Mouse (Mus musculus): ENCODE data around the gene 2700081O15Rik. TPM values are rescaled to one million over a fixed set of nuclear protein-coding genes. Genes with fewer than 3 reads are reported as not detected.

2700081O15Rik gene
- total and polyA plus RNA-seq, 3 experiments: 14.1 to 18.0 TPM; not detected in 1

DNA sequence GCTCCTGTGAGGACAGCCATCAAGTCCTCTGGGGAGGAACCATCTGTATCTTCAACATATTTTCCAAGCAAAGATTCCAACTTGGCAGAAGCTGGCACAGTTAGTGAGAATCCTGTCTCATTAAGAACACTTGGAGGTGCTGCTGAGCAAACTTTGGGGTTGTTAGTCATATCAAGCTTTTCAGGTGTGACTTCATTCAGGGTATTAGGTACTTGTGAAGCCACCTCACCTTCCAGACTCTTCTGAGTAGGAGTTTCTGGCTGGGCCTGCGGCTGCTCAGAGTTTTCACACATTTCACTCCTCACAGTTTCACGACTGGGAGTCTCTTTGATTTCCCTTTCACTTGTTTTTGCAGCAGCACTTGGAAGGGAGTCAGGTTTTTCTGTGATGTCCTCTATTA, 39.4 kb downstream of the 2700081O15Rik start:
- no peak overlapping the region for H3K27ac ChIP-seq (ENCODE audit: control insufficient read depth, low read depth, low read length)
- no peak overlapping the region for H3K9ac ChIP-seq (ENCODE audit: control insufficient read depth, low read depth, low read length, poor library complexity, severe bottlenecking)
- TF ChIP-seq JUND (IDR thresholded peaks at IDR 0.05; ENCODE audit: low read depth, low read length) (no peak), GABPA (IDR thresholded peaks at IDR 0.05; ENCODE audit: low read depth, low read length) (no peak), MXI1 (IDR thresholded peaks at IDR 0.05; ENCODE audit: low read depth, low read length) (no peak), SMC3 (IDR thresholded peaks at IDR 0.05; ENCODE audit: low read depth, low read length) (no peak), CHD2 (IDR thresholded peaks at IDR 0.05; ENCODE audit: low read length) (no peak), ZC3H11A (IDR thresholded peaks at IDR 0.05; ENCODE audit: low read depth, low read length) (no peak), TCF12 (IDR thresholded peaks at IDR 0.05; ENCODE audit: low read depth, low read length) (no peak), ZNF384 (IDR thresholded peaks at IDR 0.05; ENCODE audit: low read depth, low read length) (no peak), RAD21 (IDR thresholded peaks at IDR 0.05; ENCODE audit: low read depth, low read length) (no peak)
- DNase-seq (ENCODE audit: low read depth, low spot score): no peak
- H3K36me3 ChIP-seq (ENCODE audit: control insufficient read depth in 1 of 2, insufficient read depth in 2 of 2, low read length in 2 of 2): peaks cover 0 to 12% of the 10 kb centered on the region in 2 experiments; a peak in 2 of 4 replicates
- no peaks in the 10 kb centered on the region; a peak in 1 of 4 replicates for H3K4me1 ChIP-seq (ENCODE audit: control insufficient read depth in 1 of 2, insufficient read depth in 2 of 2, low read length in 2 of 2)
- no peaks in the 10 kb centered on the region for H3K27me3 ChIP-seq (ENCODE audit: control insufficient read depth in 1 of 2, insufficient read depth in 2 of 2, low read length in 2 of 2)
- H3K79me2 ChIP-seq (ENCODE audit: control insufficient read depth, insufficient read depth, low read length, poor library complexity): peaks cover 6% of the 10 kb centered on the region; the same call in 1 of the 2 replicates
- no peaks in the 10 kb centered on the region for H3K9me3 ChIP-seq (replicated peaks; ENCODE audit: insufficient read depth, low read length)
- no peak overlapping the region for H3K4me3 ChIP-seq (ENCODE audit: control insufficient read depth in 1 of 2, insufficient read depth in 1 of 2, low read depth in 2 of 2, low read length in 2 of 2)

GRCm38 (mm10) chr19:7458901-7459300, 41.5 kb downstream of the 2700081O15Rik start:
- no peaks in the 10 kb centered on the region for H3K27me3 ChIP-seq (ENCODE audit: control insufficient read depth in 1 of 2, insufficient read depth in 2 of 2, low read length in 2 of 2)
- no peaks in the 10 kb centered on the region for H3K9me3 ChIP-seq (replicated peaks; ENCODE audit: insufficient read depth, low read length)
- H3K9ac ChIP-seq (ENCODE audit: control insufficient read depth, low read depth, low read length, poor library complexity, severe bottlenecking): no peak overlapping the region
- no peak overlapping the region for H3K4me3 ChIP-seq (ENCODE audit: control insufficient read depth in 1 of 2, insufficient read depth in 1 of 2, low read depth in 2 of 2, low read length in 2 of 2)
- no peak overlapping the region for H3K27ac ChIP-seq (ENCODE audit: control insufficient read depth, low read depth, low read length)
- H3K4me1 ChIP-seq (ENCODE audit: control insufficient read depth in 1 of 2, insufficient read depth in 2 of 2, low read length in 2 of 2): no peaks in the 10 kb centered on the region
- no peak for DNase-seq (ENCODE audit: low read depth, low spot score)
- H3K36me3 ChIP-seq (ENCODE audit: control insufficient read depth in 1 of 2, insufficient read depth in 2 of 2, low read length in 2 of 2): peaks cover 0 to 15% of the 10 kb centered on the region in 2 experiments; a peak in 2 of 4 replicates
- no peak for TF ChIP-seq JUND (IDR thresholded peaks at IDR 0.05; ENCODE audit: low read depth, low read length)
- TF ChIP-seq ZNF384 (IDR thresholded peaks at IDR 0.05; ENCODE audit: low read depth, low read length): no peak
- no peak for TF ChIP-seq POLR2A (IDR thresholded peaks at IDR 0.05; ENCODE audit: control insufficient read depth in 1 of 2, insufficient read depth in 1 of 2, low read depth in 1 of 2, low read length in 2 of 2, poor library complexity in 1 of 2)
- no peak for TF ChIP-seq ETS1 (IDR thresholded peaks at IDR 0.05; ENCODE audit: low read depth, low read length)
- no peak for TF ChIP-seq MAZ (IDR thresholded peaks at IDR 0.05; ENCODE audit: low read depth, low read length)
- TF ChIP-seq RCOR1 (IDR thresholded peaks at IDR 0.05; ENCODE audit: low read depth, low read length): no peak
- TF ChIP-seq POLR2AphosphoS5 (IDR thresholded peaks at IDR 0.05; ENCODE audit: borderline replicate concordance, low read depth, low read length): no peak
- no peak for TF ChIP-seq CTCF (IDR thresholded peaks at IDR 0.05 in 2 of 3, conservative IDR thresholded peaks at IDR 0.05 in 1 of 3; ENCODE audit: control insufficient read depth in 1 of 3, insufficient read depth in 1 of 3, low read depth in 2 of 3, low read length in 3 of 3, poor library complexity in 1 of 3, severe bottlenecking in 1 of 3)
- no peak for TF ChIP-seq HCFC1 (IDR thresholded peaks at IDR 0.05; ENCODE audit: low read depth, low read length)
- TF ChIP-seq KAT2A (conservative IDR thresholded peaks at IDR 0.05; ENCODE audit: low read depth, low read length): no peak
- TF ChIP-seq MEF2A (IDR thresholded peaks at IDR 0.05; ENCODE audit: extremely low read depth, insufficient replicate concordance, low read depth, low read length, poor library complexity, severe bottlenecking): no peak
- TF ChIP-seq UBTF (IDR thresholded peaks at IDR 0.05; ENCODE audit: borderline replicate concordance, insufficient read depth, low read depth, low read length): no peak
- no peak for TF ChIP-seq NRF1 (IDR thresholded peaks at IDR 0.05; ENCODE audit: insufficient read depth, low read depth, low read length, poor library complexity, severe bottlenecking)
- H3K79me2 ChIP-seq (ENCODE audit: control insufficient read depth, insufficient read depth, low read length, poor library complexity): peaks cover 11% of the 10 kb centered on the region
